Mouse (Mus musculus) large intestine, adult 2 months (tissue): ENCODE data around the gene Cxcr6. TPM values are rescaled to one million over a fixed set of nuclear protein-coding genes. Genes with fewer than 3 reads are reported as not detected.

Experiments
- DNase-seq: peaks from one replicate; pipeline ENCODE4 v3.0.0-alpha.2; 2012; ENCODE audit warnings: low read depth, low spot score
- WGBS: fragments of 180-500 bp; shearing (Covaris S2); methylation state at CpG from one replicate; pipeline ENCODE4 v1.1.7; 2018; 5-methylcytosine and 5-hydroxymethylcytosine counted together
- polyA plus RNA-seq: library from polyadenylated mRNA; depleted of rRNA; stranded (reverse); fragments of >200 nt; gene quantifications from 2 replicates; pipeline ENCODE4 v1.2.3, GENCODE M21; 2012

Cxcr6 gene
- polyA plus RNA-seq, 1 experiment = 3.8 TPM

- no peak for DNase-seq
- 83% methylated on average over 3 of the region's 3 CpGs for WGBS
These were observed 9.2 kb downstream of the Cxcr6 start for GRCm38 (mm10) chr9:123815444-123815843.

- WGBS = 57% methylated on average over 1 of the region's 1 CpGs
- DNase-seq = no peak
These were observed 9.7 kb downstream of the Cxcr6 start for GRCm38 (mm10) chr9:123815996-123816395.

- WGBS = 86% methylated on average over 2 of the region's 2 CpGs
These were observed 12.3 kb downstream of the Cxcr6 start for GRCm38 (mm10) chr9:123818601-123819000.

GRCm38 (mm10) chr9:123826631-123827030, 20.4 kb downstream of the Cxcr6 start:
- 55% methylated on average over 3 of the region's 3 CpGs for WGBS
- no peak for DNase-seq

More at GRCm38 (mm10) chr9:123818601-123819000, 12.3 kb downstream of the Cxcr6 start:
- DNase-seq = no peak

DNA sequence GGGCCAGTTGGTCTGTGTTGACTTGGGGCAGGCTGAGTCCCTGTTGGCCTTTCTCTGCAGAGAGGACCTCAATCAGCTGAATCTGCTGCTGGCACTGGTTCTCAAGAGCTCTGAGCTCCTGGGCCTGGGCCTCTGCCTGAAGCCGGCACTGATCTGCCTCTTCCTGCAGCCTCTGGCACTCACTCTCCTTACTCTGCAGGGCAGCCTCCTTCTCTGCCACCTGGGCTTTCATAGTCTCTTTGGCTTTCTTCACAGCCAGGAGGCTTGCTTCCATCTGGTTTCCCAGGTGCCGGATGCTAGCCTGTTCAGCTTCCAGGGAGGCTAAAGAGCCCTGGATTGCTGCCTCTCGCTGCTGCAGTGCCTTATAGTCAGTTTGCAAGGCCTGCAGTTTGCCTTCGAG, 22.6 kb downstream of the Cxcr6 start:
- WGBS = 97% methylated on average over 4 of the region's 4 CpGs
- no peak for DNase-seq

- DNase-seq = no peak
- 95% methylated on average over 3 of the region's 3 CpGs for WGBS
These were observed 29.6 kb downstream of the Cxcr6 start for GRCm38 (mm10) chr9:123835851-123836250.

DNA sequence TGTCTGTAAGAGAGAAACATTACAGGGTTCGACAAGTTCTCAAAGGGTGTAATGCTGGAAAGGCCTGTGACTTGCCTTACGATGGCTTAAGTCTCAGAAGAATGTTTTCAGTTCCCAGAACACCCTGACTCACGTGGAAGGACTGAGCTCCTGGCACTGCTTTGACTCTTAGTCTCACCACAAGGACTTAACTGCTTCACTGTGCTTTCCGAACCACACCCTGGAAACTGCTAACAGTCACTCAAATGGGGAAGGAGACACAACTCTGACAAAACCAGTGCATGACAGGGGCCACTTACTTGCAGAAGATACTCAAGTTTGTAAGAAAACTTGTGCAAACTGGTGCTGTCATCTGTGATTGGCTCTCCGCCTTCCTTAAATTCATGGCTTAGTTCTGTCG, 34.0 kb downstream of the Cxcr6 start:
- DNase-seq = no peak
- WGBS = 88% methylated on average over 6 of the region's 6 CpGs

- no peak for DNase-seq
- 82% methylated on average over 3 of the region's 3 CpGs for WGBS
These were observed 38.2 kb downstream of the Cxcr6 start for GRCm38 (mm10) chr9:123844468-123844867.

DNA sequence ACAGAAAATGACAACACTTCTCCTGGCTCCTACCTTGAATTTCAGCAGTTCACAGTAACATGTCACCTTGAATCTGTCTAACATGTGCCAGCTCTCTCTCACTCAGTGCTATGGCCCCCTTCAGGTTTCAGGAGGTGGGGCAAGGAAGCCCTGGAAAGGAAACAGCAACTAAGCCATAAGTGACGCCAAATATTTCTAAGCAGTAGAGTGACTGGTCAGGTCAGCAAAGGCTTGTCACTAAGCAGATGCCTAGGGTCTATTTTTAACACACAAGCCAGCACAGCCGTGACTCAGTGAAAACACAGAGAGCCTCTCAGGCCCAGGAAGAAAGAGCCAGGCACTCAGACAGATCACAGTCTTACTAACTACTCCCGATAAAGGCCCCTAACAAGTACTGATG, 38.8 kb downstream of the Cxcr6 start:
- 55% methylated on average over 3 of the region's 3 CpGs for WGBS
- DNase-seq = no peak

DNA sequence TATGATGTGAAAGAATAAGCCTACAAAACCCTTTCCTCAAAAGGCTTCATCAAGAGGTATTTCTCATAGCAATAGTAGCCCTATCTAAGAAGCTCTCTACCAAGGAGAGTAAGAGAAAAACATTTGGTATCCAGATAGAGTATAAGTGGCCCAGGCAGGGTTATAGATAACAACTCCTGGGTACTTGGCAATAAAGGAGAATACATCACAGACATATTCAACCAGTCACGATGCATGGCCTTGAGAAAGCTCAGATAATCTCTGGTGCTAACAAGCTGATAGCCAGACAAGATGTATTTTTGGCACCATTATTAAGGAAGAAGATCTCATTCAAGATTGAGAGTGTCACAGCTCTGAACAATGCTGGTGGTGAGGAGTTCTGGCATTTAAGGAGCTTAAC, 40.2 kb downstream of the Cxcr6 start:
- DNase-seq = no peak
- 79% methylated on average over 1 of the region's 1 CpGs for WGBS

DNA sequence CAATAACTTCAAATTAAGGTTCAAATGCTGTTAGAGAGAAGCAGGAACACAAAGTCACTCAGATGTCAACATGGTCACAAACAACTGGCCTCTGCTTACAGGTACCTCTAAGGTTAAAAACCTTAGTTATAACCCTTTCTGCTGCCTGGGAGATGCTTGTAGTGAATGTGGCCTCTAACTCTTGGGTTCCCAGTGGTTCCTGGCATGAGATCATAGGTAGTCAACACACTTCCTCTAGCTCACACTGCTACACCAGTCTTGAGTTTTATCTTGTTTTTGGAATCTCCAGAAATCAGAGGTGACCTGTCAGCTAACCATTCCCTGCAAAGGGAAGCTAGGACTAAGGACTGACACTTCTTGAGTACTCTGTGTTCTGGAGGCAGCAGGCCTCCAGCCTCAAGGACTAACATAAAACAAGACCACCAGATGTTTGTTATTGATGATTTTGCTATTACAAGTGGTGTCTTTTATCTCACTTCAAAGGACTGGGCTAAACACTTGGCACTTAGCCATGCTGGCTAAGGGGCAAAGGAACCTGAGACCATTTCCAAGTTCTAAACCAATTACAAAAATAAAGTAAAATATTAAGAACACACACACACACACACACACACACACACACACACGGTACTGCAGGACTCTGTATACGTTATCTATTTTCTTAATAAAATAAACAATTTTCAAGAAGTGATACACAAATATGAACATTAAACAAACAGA, 43.9 kb downstream of the Cxcr6 start:
- DNase-seq = no peak
- WGBS = 36% methylated on average over 2 of the region's 2 CpGs

DNA sequence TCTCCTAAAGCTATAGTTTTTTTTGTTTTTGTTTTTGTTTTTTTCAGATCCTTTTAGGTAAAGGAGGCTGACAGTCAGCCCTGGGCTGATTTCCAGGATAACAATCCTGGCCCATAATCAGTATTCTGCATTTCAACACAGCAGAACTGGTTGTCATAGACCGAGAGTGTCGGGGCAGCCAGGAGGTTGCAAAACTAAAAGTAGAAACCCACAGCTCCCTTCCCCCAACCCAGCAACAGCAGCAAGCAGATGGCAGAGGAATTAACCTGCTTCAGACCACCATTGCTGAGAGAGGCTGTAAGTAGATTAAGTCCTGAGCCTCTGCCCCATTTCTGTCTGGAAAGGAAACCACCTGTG, 44.4 kb downstream of the Cxcr6 start:
- 3% methylated on average over 2 of the region's 2 CpGs for WGBS
- no peak for DNase-seq

DNA sequence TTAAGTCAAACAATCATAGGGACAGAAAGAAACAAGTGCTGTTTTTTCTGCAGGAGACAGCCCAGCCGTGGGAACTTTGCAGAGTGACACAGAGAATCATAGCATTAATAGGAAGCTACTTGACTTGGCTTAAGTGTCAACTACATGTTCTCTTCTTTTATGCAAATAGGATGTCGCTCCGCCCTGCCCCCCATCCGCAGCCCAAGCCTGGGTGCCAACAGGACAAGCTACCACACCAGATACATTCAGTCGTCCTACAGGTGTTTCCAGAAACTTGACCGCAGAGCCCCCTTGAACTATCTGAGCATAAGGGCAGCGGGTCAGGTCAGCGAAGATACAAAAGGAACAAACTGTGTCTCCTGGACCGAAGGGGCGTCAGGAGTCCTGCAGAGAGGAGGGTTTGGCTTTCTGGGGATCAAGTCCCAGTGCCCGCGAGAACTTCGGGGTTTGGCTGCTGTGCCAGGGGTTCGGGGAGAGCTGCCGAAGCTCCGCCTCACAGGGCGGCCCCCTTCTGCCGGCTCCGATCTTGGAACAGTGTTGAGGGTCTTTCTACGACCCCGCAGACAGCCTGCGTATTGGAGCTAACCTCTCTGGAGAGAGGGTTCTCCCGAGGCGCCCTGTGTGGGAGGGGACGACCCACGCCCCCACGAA, 44.9 kb downstream of the Cxcr6 start:
- under 1% methylated on average over 27 of the region's 27 CpGs for WGBS
- DNase-seq = peak; percentile 31

- DNase-seq = peak; percentile 96
These were observed 45.6 kb downstream of the Cxcr6 start, which contains the start of gene Fyco1 for GRCm38 (mm10) chr9:123851713-123852448. Gene Fyco1, minus strand, starts transcription at chr9:123851899.

DNA sequence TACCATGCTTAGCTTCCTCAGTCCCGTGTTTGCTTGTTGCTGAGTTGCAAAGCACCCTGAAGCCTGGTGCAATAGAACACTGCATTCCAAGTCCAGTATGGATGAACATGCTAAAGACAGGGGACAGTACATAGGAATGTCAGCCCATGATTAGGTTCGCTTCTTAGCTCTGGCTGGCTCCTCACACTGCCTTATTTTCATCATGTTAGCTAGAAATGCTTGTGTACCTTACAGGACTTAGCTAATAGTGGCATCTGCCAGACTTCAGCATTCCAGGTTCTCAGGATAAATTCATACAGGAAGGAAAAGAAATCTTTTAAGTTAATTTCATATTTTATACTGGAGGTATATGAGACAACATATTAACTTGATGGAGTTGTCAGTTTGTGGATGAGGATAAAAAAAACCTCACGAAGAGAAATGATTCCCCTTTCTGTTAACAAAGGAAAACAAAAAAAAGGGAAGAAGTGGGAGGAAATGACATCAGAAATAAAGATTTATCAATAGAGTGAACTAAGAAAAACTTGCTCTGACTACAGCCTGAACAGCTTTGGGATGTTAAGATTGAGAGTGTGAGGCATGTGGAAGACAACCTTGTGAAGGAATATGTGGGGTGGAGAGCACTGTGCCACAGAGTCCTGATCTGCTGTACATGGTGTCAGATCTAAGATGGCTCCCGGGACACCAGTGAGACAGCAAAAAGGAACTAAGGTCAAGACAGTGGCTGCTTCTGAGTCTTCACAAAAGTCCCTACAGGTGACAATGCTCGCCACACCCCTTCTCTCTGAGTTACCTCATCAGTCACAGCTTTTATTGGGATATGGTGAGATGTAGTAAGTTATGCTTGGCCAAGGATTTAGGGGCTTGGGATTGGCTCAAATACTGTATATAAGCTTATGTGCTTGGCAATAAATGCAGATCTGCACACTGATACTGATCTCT, 46.4 kb downstream of the Cxcr6 start:
- no peak for DNase-seq
- WGBS = 55% methylated on average over 5 of the region's 5 CpGs

More at GRCm38 (mm10) chr9:123851713-123852448, 45.6 kb downstream of the Cxcr6 start, which contains the start of gene Fyco1:
- WGBS = under 1% methylated on average over 47 of the region's 47 CpGs

DNA sequence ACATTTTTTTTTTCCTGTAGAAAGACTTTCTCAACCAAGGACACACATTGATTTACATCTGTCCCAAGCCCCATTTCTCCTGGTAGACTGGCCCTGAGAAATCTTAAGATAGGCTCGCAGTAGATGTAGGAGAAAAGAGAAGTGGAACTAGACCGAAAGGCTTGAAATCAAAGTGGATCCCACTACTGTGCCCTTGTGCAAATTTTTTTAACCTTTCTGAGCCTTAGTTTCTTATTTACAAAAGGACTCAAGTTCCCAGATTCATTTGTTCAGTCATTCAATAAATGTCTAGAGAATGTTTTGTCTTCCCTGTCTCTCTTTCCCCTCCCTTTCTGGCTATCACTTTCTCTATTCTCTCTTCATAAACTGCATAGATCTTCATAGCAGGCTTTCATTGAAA, 50.6 kb downstream of the Cxcr6 start:
- no peak for DNase-seq
- 69% methylated on average over 2 of the region's 2 CpGs for WGBS
